Mouse (Mus musculus) right cerebral cortex, postnatal 10 days (tissue): ENCODE measurements at regions not wholly inside any gene's neighbourhood (a gene's known extent, or its start where the extent isn't known, plus 50 kb on each side); places are given as distances from the start of the nearest gene placed in this dataset.

Experiments used
- DNase-seq, 2 experiments: peaks; one replicate each; pipeline ENCODE4 v3.0.0; 2021; ENCODE audit warnings: low spot score in 2 of 2

- DNase-seq = no peak
These were observed 82.2 kb downstream of the Rap2a start for GRCm38 (mm10) chr14:120560416-120560815.

- DNase-seq = no peak
These were observed 82.7 kb downstream of the Rap2a start for GRCm38 (mm10) chr14:120560987-120561386.

GRCm38 (mm10) chr14:120566945-120567344, 88.7 kb downstream of the Rap2a start:
- no peak for DNase-seq

GRCm38 (mm10) chr14:120568054-120568453, 89.8 kb downstream of the Rap2a start:
- DNase-seq = no peak

- DNase-seq = peak in 1 of 2 experiments; percentile 29
These were observed 94.0 kb downstream of the Rap2a start for GRCm38 (mm10) chr14:120572238-120572637.

GRCm38 (mm10) chr14:120575202-120575601, 97.0 kb downstream of the Rap2a start:
- no peak for DNase-seq

- DNase-seq = peak; percentile 71 to 86
These were observed 100.3 kb downstream of the Rap2a start for GRCm38 (mm10) chr14:120578352-120579080.

- DNase-seq = no peak
These were observed 105.6 kb downstream of the Rap2a start for GRCm38 (mm10) chr14:120583807-120584206.

GRCm38 (mm10) chr14:120592191-120592590, 113.9 kb downstream of the Rap2a start:
- no peak for DNase-seq

- no peak for DNase-seq
These were observed 122.2 kb downstream of the Rap2a start for GRCm38 (mm10) chr14:120600414-120600935.

- DNase-seq = no peak
These were observed 123.3 kb downstream of the Rap2a start for GRCm38 (mm10) chr14:120601510-120601909.

GRCm38 (mm10) chr14:120603849-120604492, 125.7 kb downstream of the Rap2a start:
- DNase-seq = no peak

- no peak for DNase-seq
These were observed 129.6 kb downstream of the Rap2a start for GRCm38 (mm10) chr14:120607801-120608200.

GRCm38 (mm10) chr14:120611311-120611710, 133.1 kb downstream of the Rap2a start:
- no peak for DNase-seq

GRCm38 (mm10) chr14:120626223-120626935, 148.1 kb downstream of the Rap2a start:
- peak; percentile 64 to 69 for DNase-seq

GRCm38 (mm10) chr14:120626936-120627277, 148.7 kb downstream of the Rap2a start:
- no peak for DNase-seq

- DNase-seq = peak; percentile 60 to 78
These were observed 154.5 kb downstream of the Rap2a start for GRCm38 (mm10) chr14:120632771-120633170.

GRCm38 (mm10) chr14:120636726-120637400, 158.6 kb downstream of the Rap2a start:
- no peak for DNase-seq

- no peak for DNase-seq
These were observed 159.4 kb downstream of the Rap2a start for GRCm38 (mm10) chr14:120637486-120638125.

GRCm38 (mm10) chr14:120642591-120642990, 164.3 kb downstream of the Rap2a start:
- DNase-seq = no peak

GRCm38 (mm10) chr14:120652034-120652433, 173.8 kb downstream of the Rap2a start:
- no peak for DNase-seq
